Mouse (Mus musculus) olfactory bulb, adult 2 months (tissue): ENCODE results near the gene Mpped1. TPM values are rescaled to one million over a fixed set of nuclear protein-coding genes. Genes with fewer than 3 reads are reported as not detected.

ENCODE experiments used
- H3K27ac ChIP-seq: fragments of 200-500 bp; 2 replicates; pipeline ENCODE4 v1.5.1; 2012; ENCODE audit warnings: low read depth, low read length; ENCODE audit not compliant: insufficient read depth
- H3K4me1 ChIP-seq: fragments of 200-500 bp; 2 replicates; pipeline ENCODE4 v1.6.1; 2012; ENCODE audit warnings: low read length; ENCODE audit not compliant: control insufficient read depth, insufficient read depth
- H3K4me3 ChIP-seq: fragments of 200-500 bp; 2 replicates; pipeline ENCODE4 v1.5.1; 2012; ENCODE audit warnings: mild to moderate bottlenecking, low read depth, low read length, moderate library complexity; ENCODE audit not compliant: insufficient read depth
- CTCF ChIP-seq: fragments of 200-500 bp; IDR thresholded peaks from 2 replicates; pipeline ENCODE4 v1.5.1; 2012; ENCODE audit warnings: low read depth, mild to moderate bottlenecking, low read length, moderate library complexity; ENCODE audit not compliant: insufficient read depth
- POLR2A ChIP-seq: fragments of 200-500 bp; IDR thresholded peaks from 2 replicates; pipeline ENCODE4 v1.6.1; 2012; ENCODE audit warnings: mild to moderate bottlenecking, low read depth, low read length, moderate library complexity; ENCODE audit not compliant: insufficient read depth
- WGBS: fragments of 180-500 bp; shearing (Covaris S2); methylation state at CpG from one replicate; pipeline ENCODE4 v1.1.7; 2018; 5-methylcytosine and 5-hydroxymethylcytosine counted together
- polyA plus RNA-seq: library from polyadenylated mRNA; stranded (reverse); fragments of >200 nt; gene quantifications from 2 replicates; pipeline ENCODE4 v1.2.4, GENCODE M21; 2012; ENCODE audit warnings: low replicate concordance; ENCODE audit not compliant: missing spikeins, insufficient read depth, insufficient read length

Mpped1 gene
- polyA plus RNA-seq, 1 experiment, result not detected

DNA sequence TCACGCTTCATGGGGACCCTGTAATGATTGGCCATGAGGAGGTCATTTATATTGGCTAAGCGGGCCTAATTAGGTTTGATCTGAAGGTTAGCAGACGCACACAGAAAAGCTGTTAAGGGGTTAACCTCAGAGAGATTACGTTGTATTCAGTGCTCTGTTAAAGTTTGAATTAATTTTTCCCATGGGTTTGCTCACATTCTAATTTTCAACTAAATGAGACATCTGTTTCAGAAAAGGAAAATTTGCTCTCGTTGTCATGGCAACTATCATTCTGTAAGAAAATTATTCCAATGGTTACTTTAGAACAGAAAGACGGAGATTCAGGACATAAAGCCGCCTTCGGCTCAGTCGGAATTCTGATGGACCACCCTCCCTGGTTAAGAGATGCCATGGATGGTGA is 68.9 kb downstream of the Mpped1 start:
- Histone ChIP-seq H3K4me3 (no peak overlapping the region), H3K27ac (no peak overlapping the region), H3K4me1 (peaks cover 36% of the 10 kb centered on the region)
- no peak for TF ChIP-seq POLR2A
- TF ChIP-seq CTCF, result no peak
- 63% methylated on average over 9 of the region's 9 CpGs for WGBS

DNA sequence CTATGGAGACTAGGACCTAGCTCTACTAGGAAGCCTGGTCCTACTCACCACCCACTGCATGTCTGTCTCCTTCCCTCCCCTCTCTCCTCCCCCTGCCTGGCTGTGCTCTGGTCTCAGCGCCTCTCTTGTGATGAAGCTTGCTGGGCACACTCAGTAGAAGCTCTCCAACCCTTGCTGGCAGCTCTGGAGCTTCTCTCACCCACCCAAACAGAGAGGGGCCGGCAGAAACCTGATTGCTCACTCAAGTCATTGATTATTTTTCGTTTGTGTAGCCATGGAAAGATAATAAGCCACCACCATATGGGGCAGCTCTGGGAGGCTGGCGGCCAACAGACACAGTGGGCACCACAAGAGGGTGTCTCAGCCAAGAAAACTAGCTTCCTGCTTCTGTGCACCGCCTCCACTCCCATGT is 74.1 kb downstream of the Mpped1 start:
- H3K27ac ChIP-seq, result no peak overlapping the region

DNA sequence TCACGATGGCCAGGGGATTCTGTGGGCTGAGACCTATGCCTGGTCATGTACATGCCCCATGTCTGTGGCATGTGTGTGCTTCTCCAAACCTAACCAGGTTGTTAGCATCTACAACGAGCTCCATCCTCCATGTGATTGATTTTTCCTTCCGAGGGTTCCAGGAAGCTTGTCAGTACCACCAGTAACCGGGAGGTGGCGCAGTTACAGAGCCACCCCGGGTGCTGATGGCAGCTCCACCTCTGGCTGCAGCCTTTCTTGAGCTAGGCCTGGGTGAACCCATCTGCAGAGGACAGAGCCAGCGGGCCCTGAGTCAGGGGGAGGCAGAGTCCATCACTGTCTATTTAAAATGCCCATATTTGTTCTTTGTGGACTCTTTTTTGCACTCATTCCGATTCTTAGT is 77.9 kb downstream of the Mpped1 start:
- TF ChIP-seq CTCF (peak; percentile 77), POLR2A (no peak)
- H3K27ac ChIP-seq, result no peak overlapping the region
- 31% methylated on average over 8 of the region's 8 CpGs for WGBS
- peaks cover 6% of the 10 kb centered on the region; the same call in 1 of the 2 replicates for H3K4me1 ChIP-seq
- H3K4me3 ChIP-seq, result no peak overlapping the region

More for the DNA sequence above, 74.1 kb downstream of the Mpped1 start:
- 53% methylated on average over 5 of the region's 5 CpGs for WGBS
- Histone ChIP-seq H3K4me1 (peaks cover 15% of the 10 kb centered on the region), H3K4me3 (no peak overlapping the region)
- TF ChIP-seq CTCF (no peak), POLR2A (no peak)

DNA sequence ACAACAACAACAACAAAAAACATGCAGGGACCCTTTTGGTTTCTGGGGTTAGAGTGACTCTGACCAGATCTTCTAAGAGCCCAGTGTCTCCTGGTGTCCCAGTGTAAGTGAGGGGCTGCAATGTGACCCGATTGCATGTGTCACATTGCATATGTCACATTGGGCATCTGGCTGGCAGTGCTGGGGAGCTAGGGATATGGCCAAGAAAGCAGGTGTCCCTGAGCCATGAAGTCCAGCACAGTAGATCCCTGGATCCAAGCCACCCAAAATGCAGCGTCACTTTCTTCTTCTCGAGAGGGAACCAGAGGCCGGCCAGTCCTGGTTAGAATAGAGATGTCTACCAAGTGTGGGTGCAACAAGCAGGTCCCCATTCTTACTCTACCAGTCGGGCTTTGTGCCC is 86.4 kb downstream of the Mpped1 start:
- no peak for TF ChIP-seq POLR2A
- no peak for TF ChIP-seq CTCF
- 95% methylated on average over 5 of the region's 5 CpGs for WGBS
- Histone ChIP-seq H3K4me3 (no peak overlapping the region), H3K27ac (no peak overlapping the region), H3K4me1 (peaks cover 3% of the 10 kb centered on the region; the same call in 1 of the 2 replicates)

DNA sequence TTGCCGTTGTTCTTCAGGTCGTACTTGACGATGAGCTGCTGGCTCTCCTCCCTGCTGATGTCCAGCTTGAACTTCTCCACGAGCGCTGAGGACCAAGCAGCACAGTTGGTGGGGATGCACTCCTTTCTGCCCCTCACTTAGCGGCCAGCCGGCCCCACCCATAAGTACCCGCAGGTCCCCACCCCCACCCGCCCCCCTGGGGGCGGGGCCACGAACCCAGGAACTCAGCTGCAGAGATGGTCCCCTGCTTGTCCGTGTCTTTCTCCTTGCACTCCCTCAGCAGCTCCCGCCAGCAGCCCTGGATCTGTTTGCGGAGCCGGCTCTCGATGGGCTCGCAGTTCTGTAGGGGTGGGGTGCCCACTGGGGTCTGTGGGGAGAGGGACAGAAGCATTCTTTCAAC is 91.7 kb downstream of the Mpped1 start:
- WGBS, result 45% methylated on average over 17 of the region's 17 CpGs
- Histone ChIP-seq H3K4me3 (no peak overlapping the region), H3K4me1 (peaks cover 3% of the 10 kb centered on the region; the same call in 1 of the 2 replicates), H3K27ac (no peak overlapping the region)
- TF ChIP-seq CTCF (no peak), POLR2A (no peak)

DNA sequence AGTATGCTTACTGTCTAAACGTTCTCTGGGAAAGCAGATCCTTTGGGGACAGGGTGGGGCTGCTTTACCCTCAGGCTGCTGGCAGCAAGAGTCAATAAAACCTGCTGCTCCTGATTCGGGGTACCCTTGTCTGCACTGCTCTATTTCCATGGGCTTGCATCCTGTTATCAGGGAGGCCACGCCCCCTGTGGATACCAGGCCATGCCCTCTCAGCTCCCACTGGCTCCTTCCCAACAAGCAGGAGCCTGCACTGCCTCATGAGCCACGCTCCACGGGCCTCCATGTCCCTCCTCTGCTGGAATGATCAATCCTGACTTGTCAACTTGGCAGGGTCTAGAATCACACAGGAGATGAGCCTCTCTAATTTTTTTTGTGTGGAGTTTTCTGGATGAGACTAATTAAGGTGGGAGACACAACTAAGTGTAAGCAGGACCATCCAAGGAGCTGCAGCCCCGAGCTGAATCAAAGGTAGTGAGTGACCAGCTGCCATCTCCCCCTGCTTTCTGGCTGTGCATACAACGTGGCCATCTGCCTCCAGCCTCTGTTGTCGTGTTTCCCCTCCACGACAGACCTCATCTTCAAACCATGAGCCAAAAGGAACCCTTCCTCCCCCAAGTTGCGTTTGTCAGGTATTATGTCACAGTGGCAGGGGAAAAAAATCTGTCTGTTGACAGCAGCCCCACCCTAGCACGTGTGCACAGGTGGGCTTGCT is 98.0 kb downstream of the Mpped1 start:
- no peak overlapping the region for H3K27ac ChIP-seq
- H3K4me3 ChIP-seq, result no peak overlapping the region
- WGBS, result 65% methylated on average over 11 of the region's 11 CpGs
- no peak for TF ChIP-seq POLR2A
- TF ChIP-seq CTCF, result no peak
- H3K4me1 ChIP-seq, result no peaks in the 10 kb centered on the region

DNA sequence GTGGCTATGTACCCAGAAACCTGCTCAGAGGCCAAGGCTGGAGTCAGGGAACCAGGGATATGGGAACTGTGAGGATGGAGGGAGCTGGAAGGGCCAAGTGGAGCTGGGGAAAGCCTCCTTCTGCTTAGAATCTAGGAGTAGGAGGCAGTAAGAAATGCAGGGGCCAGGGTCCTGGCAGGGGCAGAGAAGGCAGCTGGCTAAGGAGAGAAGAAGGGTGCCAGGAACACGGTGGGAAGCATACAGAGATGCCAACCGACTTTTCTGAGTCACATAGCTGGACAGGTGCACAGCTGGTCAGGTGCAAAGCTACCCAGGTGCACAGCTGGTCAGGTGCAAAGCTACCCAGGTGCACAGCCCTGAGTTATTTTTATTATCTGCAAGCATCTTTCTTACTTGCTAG is 98.6 kb downstream of the Mpped1 start:
- Histone ChIP-seq H3K4me3 (no peak overlapping the region), H3K27ac (no peak overlapping the region), H3K4me1 (no peaks in the 10 kb centered on the region)
- 73% methylated on average over 2 of the region's 2 CpGs for WGBS
- TF ChIP-seq CTCF, result no peak
- TF ChIP-seq POLR2A, result no peak

DNA sequence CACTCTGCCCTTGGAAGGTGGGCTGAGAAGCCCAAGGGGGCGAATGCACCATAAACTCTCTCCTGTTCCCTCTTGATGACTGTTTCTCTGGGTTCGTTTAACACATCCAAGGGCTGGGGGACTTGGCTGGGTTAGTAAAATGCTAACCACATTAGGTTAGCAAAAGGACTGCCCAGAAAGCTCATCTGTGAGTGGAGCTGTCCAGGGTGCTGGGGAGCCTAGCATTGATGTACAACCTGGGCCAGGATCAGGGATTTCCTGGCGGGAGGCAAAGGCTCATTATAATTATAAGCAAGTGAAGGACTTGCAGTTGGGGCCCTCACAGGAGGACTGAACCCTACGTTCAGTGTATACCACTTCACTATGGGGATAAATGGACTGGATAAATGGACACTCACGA is 100.6 kb downstream of the Mpped1 start:
- 66% methylated on average over 5 of the region's 5 CpGs for WGBS
- H3K4me3 ChIP-seq, result no peak overlapping the region
- no peaks in the 10 kb centered on the region for H3K4me1 ChIP-seq
- H3K27ac ChIP-seq, result no peak overlapping the region
- TF ChIP-seq CTCF (no peak), POLR2A (no peak)

DNA sequence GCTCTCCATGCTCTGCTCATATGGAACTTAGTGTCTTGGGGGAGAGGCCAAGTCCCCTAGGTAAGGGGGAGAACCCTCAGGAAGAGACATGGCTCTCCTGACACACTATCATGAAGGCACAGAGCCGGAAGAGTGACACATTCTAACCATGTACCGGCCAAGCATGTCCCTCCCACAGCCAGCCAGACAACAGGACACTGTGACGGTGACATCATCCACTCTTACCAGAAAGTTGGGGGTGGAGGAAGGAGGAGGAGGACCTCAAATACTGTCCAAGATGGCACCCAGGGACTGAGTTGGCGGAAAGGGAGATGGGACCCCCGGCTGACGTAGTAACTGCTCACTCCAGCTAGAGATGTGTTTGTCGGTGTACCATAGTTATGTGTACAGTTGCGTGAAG is 104.6 kb downstream of the Mpped1 start:
- H3K4me3 ChIP-seq, result no peak overlapping the region
- WGBS, result 93% methylated on average over 8 of the region's 8 CpGs
- TF ChIP-seq CTCF, result no peak
- TF ChIP-seq POLR2A, result no peak
- no peaks in the 10 kb centered on the region for H3K4me1 ChIP-seq
- no peak overlapping the region for H3K27ac ChIP-seq

DNA sequence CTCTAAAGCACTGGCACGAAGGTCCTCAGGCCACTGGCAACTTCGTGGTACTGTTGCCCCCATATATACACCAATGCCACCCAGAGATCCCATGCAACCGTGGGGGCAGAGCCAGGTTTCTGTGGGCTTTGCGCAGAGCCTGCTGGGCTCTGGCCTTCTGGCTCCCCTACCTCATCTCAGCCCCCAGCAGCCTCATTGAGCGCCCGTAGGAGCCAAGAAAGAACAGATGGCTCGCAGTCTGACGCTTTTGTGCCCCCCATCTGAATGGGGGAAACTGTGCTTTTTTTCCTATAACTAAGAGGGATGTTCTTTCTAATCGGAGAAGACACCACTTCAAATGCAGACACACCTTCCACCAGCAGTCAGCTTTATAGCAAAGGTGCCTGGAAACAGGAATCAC is 105.0 kb downstream of the Mpped1 start:
- Histone ChIP-seq H3K4me3 (no peak overlapping the region), H3K4me1 (no peaks in the 10 kb centered on the region), H3K27ac (no peak overlapping the region)
- 80% methylated on average over 9 of the region's 9 CpGs for WGBS
- TF ChIP-seq POLR2A (no peak), CTCF (no peak)
